8 mouse cellular contexts compared by ENCODE assay signal in the genomic region with DNA sequence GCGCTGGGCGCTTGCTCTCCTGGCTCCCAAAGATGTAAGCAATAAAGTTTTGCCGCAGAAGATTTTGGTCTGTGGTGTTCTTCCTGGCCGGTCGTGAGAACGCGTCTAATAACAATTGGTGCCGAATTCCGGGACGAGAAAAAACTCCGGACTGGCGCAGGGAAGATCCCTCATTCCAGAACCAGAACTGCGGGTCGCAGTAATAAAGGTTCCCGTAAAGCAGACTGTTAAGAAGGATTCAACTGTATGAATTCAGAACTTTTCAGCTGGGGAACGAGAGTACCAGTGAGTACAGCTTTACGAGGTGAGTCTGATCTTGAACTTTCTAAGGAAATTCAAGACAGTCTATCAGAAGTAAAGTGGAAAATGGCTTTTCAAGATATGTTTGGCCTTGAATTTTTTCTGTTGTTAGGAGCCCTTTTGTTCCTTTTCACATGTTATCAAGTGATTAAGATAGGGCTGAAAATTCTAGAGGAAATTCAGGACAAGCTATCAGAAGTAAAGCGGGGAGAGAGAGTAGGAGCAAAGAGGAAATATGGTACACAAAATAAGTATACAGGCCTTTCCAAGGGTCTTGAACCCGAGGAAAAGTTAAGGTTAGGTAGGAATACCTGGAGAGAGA.
DNase-seq lines count a peak whose midpoint lies in the region; TF ChIP-seq lines count a peak whose summit lies in the region.
"Not testable (repeated sequence)": the region's sequence is repeated elsewhere in the genome, so short reads cannot be mapped to it uniquely, and the experiment has no call there.

No protein-coding gene starts in this region.

- not testable (repeated sequence) for TF ChIP-seq CTCF in heart, adult 2 months (IDR thresholded peaks at IDR 0.05); left cerebral cortex, adult 2 months (IDR thresholded peaks at IDR 0.05)

- H3K9ac ChIP-seq in heart, adult 2 months (ENCODE audit: low read depth, low read length), result not testable (repeated sequence)

- DNase-seq in B cell, adult 2 months, result peak; percentile 55 to 56
- DNase-seq in cerebellum, adult 9-11 months, result peak; percentile 73
- DNase-seq in heart, adult 2 months, result peak; percentile 75 to 80
- peak; percentile 7 to 12 for DNase-seq in kidney, postnatal 36 days
- DNase-seq in left cerebral cortex, adult 2 months (ENCODE audit: extremely low spot score in 1 of 2, low spot score in 2 of 2), result peak; percentile 76 to 78
- peak; percentile 74 to 80 for DNase-seq in lung, postnatal 4 days
- DNase-seq in spleen, postnatal 10 days (ENCODE audit: low spot score in 2 of 2), result peak; percentile 46 to 76
- DNase-seq in urinary bladder, adult 18-20 months (ENCODE audit: low spot score in 2 of 2), result peak; percentile 64 to 80

- TF ChIP-seq EP300 in heart, adult 2 months (IDR thresholded peaks at IDR 0.05; ENCODE audit: insufficient read depth, low read depth, low read length), result not testable (repeated sequence)

- not testable (repeated sequence) for H3K27me3 ChIP-seq in heart, adult 2 months (ENCODE audit: control insufficient read depth, insufficient read depth, low read length)

- 97% methylated on average over 13 of the region's 19 CpGs for WGBS in heart, adult 2 months

- intact Hi-C loops in heart, adult 2 months (cut with DNase I), result loop anchor here (10.0 kb wide), 1 partner anchor 235 kb away; no protein-coding TSS in a partner anchor
- intact Hi-C loops in left cerebral cortex, adult 2 months (cut with DNase I), result not testable (repeated sequence)

- not testable (repeated sequence) for H3K79me2 ChIP-seq in heart, adult 2 months (replicated peaks; ENCODE audit: control insufficient read depth, insufficient read depth, low read length)

- TF ChIP-seq POLR2A in heart, adult 2 months (IDR thresholded peaks at IDR 0.05; ENCODE audit: insufficient read depth, low read depth, low read length), result not testable (repeated sequence)

- H3K4me3 ChIP-seq in heart, adult 2 months; left cerebral cortex, adult 2 months: not testable (repeated sequence)

- not testable (repeated sequence) for H3K36me3 ChIP-seq in heart, adult 2 months (ENCODE audit: control insufficient read depth, insufficient read depth, low read length)

- H3K4me1 ChIP-seq in heart, adult 2 months (ENCODE audit: control insufficient read depth, insufficient read depth, low read length), result not testable (repeated sequence)

- not testable (repeated sequence) for H3K27ac ChIP-seq in heart, adult 2 months; left cerebral cortex, adult 2 months

Comparison
In these comparisons a context has a peak if more than half of its experiments do, and no peak if none do; other contexts are left out.
1. DNase-seq: peak in every context shown above with its lines; median percentile 78 in heart, adult 2 months; 77 in left cerebral cortex, adult 2 months; 77 in lung, postnatal 4 days; 73 in cerebellum, adult 9-11 months; 72 in urinary bladder, adult 18-20 months; 61 in spleen, postnatal 10 days; 56 in B cell, adult 2 months; 10 in kidney, postnatal 36 days.